Mouse (Mus musculus): ENCODE measurements around the gene Tpgs1. TPM values are rescaled to one million over a fixed set of nuclear protein-coding genes. Genes with fewer than 3 reads are reported as not detected.
A peak's percentile ranks its signal among the peaks of the same experiment; 100 is the strongest.

Gene Tpgs1
- total and polyA plus RNA-seq, 3 experiments = 29.5 to 147 (median 40.7) TPM

DNA sequence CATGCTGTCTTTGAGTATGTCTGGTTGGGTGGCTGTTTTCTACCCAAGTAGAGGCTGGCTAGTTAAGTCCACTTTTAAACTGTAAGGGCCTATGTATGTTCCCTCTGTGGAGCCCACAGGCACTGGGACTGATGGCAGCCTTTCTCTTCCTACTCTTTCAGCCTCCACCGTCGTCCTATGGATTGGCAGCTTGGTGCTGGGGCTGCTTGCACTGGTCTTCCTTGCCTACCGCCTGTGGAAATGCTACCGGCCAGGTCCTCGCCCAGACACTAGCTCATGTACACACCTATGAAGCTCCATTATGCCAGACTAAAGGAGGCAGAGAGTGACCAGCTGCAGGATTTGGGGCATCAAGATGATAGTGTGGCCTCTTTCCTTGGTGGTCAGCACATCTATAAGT, 1.1 kb upstream of the Tpgs1 start:
- DNase-seq = no peak

DNA sequence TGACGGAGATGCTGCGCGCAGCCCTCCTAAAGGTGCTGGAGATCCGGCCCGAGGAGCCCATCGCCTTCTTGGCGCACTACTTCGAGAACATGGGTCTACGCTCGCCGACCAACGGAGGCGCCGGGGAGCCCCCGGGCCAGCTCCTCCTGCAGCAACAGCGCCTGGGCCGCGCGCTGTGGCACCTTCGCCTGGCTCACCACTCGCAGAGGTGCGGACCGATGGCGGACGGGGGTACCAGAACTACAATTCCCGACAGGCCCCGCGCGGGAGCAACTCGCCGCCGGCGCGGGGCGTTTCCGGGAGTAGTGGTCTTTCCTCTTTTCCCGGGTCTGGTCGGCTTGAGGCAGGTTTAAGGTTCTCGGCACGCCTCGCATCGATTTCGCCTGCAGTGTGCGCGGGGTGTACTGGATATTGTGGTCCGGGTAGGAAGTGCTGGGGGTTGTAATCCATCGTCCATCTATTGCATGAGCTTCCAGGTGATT, 448 bp downstream of the Tpgs1 start:
- DNase-seq = peak; percentile 79

DNA sequence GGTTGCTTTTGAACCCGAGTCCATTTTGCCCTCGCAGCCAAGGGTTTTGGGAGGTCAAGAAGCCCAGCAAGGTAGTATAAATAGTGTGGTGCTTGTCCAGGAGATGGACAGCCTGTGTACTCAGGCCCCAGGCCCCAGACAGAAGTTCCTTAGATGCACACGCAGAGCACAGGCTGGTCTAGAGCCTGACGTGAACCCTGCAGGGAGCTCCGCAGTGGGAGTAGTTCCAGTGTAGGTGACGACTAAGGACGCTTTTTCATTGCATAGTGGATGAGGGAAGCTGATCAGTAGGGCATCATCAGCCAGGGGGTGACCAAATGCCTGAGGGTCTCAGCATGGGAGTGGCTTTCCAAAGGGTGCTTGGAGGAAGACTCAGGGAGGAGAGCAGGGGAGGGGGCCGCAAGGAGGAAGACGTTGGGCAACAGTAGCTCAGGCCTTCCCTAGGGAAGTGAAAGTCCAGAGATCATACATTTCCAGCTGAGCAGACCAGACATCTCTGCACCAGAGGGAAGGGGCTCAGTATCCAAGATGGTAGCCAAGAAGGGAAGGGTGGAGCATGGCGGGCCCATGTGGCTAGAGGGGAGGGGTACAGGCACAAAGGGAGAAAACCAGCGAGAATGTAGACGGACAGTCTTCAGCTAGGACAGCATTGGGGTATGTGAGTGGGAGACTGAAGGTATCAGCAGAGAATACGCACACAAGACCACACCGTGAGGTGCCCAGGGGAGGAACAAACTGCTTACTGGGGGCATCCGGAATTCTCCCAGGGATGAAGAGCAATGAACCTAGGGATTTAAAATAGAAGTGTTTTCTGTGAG, 1.1 kb downstream of the Tpgs1 start:
- DNase-seq = no peak

- DNase-seq = no peak
Observed at GRCm38 (mm10) chr10:79671396-79672087, 2.4 kb downstream of the Tpgs1 start.

- DNase-seq = no peak
Observed at GRCm38 (mm10) chr10:79672088-79672455, 2.9 kb downstream of the Tpgs1 start.

- DNase-seq = no peak
Observed at GRCm38 (mm10) chr10:79673054-79673453, 3.9 kb downstream of the Tpgs1 start.

- no peak for DNase-seq
Observed at GRCm38 (mm10) chr10:79675346-79676035, 6.3 kb downstream of the Tpgs1 start.

DNA sequence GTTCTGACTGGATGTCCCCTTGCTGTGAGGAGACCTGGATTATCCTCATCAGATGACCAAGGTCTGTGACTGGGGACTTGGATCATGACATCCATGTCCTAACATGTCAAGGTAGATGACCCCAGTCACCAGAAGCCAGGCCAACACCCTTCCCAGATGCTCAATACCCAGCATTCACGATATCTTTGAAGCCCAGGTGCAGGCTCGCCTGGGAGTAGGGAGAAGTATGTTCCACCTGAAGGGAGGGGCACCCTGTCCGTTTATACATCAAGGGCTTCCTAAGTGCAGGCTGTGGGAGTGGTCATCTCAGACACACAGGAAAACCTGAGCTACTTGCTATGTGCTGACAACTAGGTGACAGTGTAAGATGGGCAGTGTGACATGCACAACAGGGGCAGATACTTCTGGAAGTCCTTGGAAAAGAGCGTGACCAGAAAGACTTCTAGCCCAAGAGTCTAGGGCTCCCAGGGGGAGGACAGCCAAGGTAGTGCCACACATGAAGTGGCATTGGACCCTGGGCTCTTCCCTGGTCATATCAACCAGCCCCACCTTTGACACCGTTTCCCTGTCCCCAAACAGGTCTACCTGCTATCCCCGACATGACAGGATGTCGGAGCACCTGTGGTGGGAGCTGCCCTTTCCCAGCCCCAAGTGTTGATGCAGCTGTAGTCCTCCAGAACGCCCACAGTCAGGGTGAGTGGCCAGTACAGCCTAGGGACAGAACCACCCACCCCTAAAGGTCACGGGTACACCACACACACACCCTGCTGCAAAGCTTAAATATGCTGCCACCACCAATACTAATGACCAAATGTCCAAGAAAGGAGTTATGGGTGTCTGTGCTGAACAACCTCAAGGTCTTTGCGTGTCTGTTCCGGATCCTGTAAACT, 11.7 kb downstream of the Tpgs1 start:
- DNase-seq = no peak

DNA sequence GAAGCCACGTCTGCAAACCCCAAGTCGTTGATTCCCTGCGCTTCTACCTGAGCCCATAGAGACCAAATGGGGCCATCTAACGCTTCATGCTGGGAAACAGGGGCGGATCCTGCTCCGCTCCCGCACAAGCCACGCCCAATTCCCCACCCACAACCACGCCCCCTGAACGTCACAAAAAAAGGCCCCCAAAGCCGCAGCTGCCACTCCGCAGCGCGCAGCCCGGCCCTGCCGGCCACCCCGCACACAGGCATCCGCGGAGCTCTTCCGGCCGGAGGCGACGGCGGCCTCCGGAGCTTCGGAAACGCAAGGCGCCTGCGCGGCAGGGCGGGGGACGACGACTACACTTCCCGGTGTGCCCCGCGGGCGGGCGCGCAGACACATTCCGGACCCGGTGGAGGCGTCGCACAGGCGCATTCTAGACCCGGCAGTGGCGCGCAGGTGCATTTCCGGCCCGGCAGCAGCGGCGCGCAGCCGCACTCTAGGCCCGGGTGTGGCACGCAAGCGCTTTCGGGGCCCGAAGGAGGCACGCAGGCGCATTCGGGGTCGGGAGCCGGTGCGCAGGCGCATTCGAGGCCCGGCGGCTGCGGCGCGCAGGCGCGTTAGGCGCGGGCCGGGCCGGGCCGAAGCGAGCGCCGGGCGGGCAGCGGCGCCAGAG, 12.5 kb downstream of the Tpgs1 start, which contains the start of gene Cdc34:
Cdc34 (plus strand) TSS at position 605 of the 655 bp plus-strand sequence.
- DNase-seq = peak; percentile 100

- DNase-seq = peak; percentile 54
Observed at GRCm38 (mm10) chr10:79682551-79682915, 13.4 kb downstream of the Tpgs1 start.

- DNase-seq = peak; percentile 71
Observed at GRCm38 (mm10) chr10:79682916-79683582, 13.9 kb downstream of the Tpgs1 start.

DNA sequence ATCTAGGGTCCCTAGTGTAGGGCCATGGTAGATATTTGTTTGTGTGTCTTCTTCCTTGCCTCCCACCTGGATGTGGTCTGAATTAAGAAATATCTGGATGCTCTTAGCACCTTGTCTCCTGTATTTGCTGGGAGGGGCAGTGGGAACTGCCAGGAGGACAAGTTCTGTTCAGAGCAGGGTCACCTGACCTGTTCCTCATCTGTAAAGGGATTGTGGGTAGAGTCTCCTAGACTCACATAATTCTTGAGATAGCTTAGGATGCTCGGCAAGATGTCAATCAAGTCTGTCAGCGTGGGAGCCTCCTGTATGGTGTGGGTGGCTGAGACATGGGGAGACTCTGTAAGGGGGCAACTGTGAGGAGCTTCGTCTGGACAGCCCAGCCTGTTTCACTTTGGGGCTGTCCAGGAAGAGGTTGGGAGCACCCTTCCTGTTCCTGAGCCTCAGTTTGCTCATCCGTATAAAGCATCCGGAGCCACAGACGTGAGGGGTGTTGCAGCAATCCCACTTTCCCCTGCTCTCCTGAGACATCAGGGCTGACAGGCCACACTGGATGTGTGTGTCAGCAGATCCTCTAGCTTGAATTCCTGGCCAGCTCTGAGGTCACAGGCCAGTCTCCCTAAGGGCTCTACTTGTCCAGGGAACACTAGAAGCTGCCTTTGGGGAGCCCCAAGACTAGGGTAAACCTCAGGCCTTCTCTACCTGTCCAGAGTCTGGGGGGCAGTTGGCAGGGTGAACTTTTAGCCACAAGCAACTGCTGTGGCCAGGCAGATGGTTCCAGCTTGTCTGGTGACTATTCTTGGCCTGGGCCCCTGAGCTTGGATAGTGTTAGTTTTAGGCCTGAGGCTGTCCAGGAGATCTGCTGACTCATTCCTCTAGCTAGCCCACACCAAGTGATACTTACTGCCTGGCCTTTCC, 14.8 kb downstream of the Tpgs1 start:
- peak; percentile 70 for DNase-seq

GRCm38 (mm10) chr10:79684770-79685600, 15.8 kb downstream of the Tpgs1 start:
- DNase-seq = no peak

GRCm38 (mm10) chr10:79686219-79686618, 17.1 kb downstream of the Tpgs1 start:
- DNase-seq = no peak

- DNase-seq = no peak
Observed at GRCm38 (mm10) chr10:79686691-79687090, 17.5 kb downstream of the Tpgs1 start.

DNA sequence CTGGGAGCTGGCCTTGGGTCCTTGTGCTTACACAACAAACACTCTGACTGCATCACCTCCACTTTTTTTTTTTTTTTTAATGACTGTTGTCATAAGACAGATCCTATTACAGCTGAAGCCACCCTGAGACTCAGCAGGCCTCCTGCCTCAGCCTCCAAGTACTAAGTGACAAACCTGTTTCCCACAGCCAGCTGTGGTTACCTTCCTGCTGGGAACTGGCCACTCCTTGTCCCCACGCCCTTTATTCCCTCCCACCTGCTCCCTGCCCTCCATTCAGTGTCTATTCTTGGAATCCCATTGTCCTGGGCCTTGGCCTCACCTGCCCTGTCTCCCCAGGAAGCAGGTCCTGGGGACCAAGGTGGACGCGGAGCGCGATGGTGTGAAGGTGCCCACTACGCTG, 18.3 kb downstream of the Tpgs1 start:
- no peak for DNase-seq

DNA sequence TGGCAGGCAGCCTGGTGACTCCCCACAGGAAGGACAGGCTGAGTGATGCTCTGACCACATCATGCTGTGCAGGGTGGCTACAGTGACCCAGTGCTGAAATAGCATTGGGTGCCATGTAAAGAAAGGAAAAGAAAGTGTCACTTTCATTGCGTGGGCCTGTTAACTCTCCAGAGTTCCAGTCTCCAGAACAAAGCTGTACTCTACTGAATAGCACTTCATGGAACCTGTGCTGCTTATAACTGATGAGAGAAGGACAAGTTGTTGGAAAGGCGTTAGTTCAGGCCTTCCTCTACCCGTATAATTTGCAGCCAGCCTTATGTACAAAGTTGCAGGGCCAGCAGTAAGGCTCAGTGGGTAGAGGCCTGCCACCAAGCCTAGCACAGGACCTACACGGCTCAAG, 19.6 kb downstream of the Tpgs1 start, which contains the start of gene Gzmm:
Gzmm (plus strand) TSS at position 301 of the 400 bp plus-strand sequence.
- DNase-seq = no peak

DNA sequence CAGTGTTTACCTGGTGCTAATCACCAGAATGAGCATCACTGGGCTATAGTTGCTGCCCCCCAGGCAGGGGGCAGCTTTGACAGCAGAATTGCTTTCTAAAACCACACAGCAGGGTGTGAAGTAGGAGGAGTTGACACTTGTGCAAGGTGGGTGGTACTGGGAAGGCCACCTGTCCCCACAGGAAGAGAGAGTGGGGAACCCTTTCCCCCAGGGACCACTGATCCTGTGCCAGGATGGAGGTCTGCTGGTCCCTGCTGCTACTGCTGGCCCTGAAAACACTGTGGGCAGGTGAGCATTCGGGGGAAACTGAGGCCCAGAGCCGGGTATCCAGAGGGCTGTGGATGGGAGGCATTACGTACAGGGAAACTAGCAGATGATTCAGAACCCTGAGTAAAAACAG, 20.0 kb downstream of the Tpgs1 start:
- no peak for DNase-seq
